Mouse (Mus musculus) cortical plate, adult 2 months (tissue): ENCODE results near the gene Fbf1. TPM values are rescaled to one million over a fixed set of nuclear protein-coding genes. Genes with fewer than 3 reads are reported as not detected.
"Not testable (repeated sequence)": the region's sequence is repeated elsewhere in the genome, so short reads cannot be mapped to it uniquely, and the experiment has no call there.

Source experiments
- H3K27ac ChIP-seq: fragments of 200-500 bp; 2 replicates; pipeline ENCODE4 v1.5.1; 2012; ENCODE audit warnings: low read length, control low read depth, inconsistent platforms; ENCODE audit not compliant: insufficient read depth
- H3K4me1 ChIP-seq: fragments of 200-500 bp; 2 replicates; pipeline ENCODE4 v1.6.1; 2011; ENCODE audit warnings: low read length; ENCODE audit not compliant: control insufficient read depth, insufficient read depth
- H3K4me3 ChIP-seq: fragments of 200-500 bp; 2 replicates; pipeline ENCODE4 v1.5.1; 2011; ENCODE audit warnings: mild to moderate bottlenecking, low read length, control low read depth; ENCODE audit not compliant: insufficient read depth
- CTCF ChIP-seq: fragments of 200-500 bp; IDR thresholded peaks from 2 replicates; pipeline ENCODE4 v1.5.1; 2011; ENCODE audit warnings: mild to moderate bottlenecking, control low read depth, low read length; ENCODE audit not compliant: insufficient read depth; ENCODE audit errors: extremely low read depth
- POLR2A ChIP-seq: fragments of 200-500 bp; IDR thresholded peaks from 2 replicates; pipeline ENCODE4 v1.6.1; 2011; ENCODE audit warnings: mild to moderate bottlenecking, low read length, control low read depth; ENCODE audit not compliant: insufficient read depth; ENCODE audit errors: extremely low read depth
- polyA plus RNA-seq: library from polyadenylated mRNA; depleted of rRNA; stranded (reverse); fragments of >200 nt; gene quantifications from 2 replicates; pipeline ENCODE4 v1.2.3, GENCODE M21; 2012; rRNA removed

Fbf1 gene
- polyA plus RNA-seq, 1 experiment: 103 TPM

DNA sequence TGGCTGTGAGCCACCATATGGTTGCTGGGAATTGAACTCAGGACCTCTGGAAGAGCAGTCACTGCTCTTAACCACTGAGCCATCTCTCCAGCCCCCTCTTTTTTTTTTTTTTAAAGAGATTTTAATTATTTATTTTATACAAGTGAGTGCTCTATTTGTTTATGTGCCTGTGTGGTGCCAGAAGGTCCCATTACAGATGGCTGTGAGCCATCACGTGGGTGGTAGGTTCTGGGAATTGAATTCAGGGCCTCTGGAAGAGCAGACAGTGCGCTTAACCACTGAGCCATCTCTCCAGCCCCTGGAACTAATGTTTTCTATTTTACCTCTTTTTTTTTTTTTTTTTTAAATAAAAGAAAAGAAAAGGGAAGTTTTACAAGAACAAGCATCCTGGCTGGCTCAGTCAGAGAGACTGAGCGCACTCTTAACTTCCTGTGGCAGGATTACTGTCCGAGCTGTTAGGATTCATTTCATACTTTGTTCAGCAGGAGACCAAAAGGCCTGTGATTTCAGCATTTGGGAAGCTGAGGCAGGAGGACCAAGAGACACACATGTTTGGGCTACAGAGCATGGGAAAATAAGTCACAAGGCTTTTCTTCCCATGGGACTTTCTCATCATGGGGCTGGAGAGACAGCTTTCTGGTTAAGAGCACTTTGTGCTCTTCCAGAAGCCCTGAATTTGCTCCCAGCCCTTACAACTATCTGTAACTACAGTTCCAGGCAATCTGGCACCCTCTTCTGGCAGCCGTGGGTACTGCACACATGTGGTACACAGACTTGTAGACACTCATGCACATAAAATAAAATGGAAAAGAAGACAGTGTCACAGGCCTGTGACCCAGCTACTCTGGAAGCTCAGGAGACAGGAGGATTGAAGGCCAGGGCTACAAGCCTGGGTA lies 71.5 kb downstream of the Fbf1 start:
- TF ChIP-seq CTCF: peak; percentile 30; the same call in 1 of the 2 replicates
- no peak for TF ChIP-seq POLR2A
- Histone ChIP-seq H3K4me3 (no peak overlapping the region), H3K27ac (no peak overlapping the region), H3K4me1 (no peaks in the 10 kb centered on the region)

DNA sequence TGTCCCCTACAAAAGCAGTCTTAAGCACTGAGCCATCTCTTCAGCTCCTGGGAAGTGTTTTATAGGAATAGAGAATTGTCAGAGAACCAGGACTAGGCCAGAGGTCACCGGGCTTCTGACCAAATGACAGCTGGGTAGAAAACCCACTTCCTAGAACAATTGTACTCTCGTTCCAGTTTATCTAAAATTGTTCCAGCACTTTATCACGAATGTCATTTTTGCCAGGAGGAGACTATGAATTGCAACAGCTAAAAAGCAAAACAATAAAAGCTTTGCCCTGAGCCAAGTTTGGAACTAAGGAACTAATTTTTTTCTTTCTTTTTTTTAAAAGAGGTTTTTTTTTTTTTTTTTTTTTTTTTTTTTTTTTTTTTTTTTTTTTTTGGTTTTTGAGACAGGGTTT lies 72.4 kb downstream of the Fbf1 start:
- Histone ChIP-seq H3K27ac (no peak overlapping the region), H3K4me1 (no peaks in the 10 kb centered on the region), H3K4me3 (no peak overlapping the region)
- no peak for TF ChIP-seq POLR2A
- no peak for TF ChIP-seq CTCF

DNA sequence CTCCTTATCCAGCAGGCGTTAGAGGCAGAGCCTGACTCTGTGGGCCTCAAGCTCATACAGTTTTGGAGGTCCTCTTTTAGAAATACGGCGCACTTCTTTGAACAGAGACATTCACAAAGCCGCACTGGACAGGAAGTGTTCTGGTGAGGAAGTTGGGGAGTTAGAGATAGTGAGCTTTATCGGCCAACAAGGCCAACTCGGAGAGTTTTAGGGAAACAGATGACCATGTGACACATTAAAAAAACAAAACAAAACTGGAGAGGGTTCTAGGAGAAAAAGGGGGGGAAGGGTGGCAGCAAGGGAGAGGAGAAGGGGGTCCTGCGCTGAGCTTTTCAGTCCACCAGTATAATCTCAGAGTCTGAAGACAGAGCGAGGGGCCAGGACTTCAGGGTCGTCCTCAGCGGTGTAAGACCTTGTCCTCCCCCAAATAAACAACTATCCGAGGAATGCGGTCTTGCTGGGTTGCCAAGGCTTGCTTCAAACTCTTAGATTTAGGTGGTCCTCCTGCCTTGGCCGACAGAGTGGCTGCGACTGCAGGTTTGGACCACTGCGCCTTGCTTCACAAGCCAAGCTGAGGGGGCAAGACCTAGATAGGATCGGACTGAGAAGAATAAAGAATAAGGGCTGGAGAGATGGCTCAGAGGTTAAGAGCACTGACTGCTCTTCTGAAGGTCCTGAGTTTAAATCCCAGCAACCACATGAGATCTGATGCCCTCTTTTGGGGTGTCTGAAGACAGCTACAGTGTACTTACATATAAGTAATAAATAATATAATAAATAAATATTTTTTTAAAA lies 74.0 kb downstream of the Fbf1 start:
- Histone ChIP-seq H3K27ac (peak overlapping the region; percentile 87), H3K4me1 (no peaks in the 10 kb centered on the region), H3K4me3 (no peak overlapping the region)
- no peak for TF ChIP-seq POLR2A
- no peak for TF ChIP-seq CTCF

DNA sequence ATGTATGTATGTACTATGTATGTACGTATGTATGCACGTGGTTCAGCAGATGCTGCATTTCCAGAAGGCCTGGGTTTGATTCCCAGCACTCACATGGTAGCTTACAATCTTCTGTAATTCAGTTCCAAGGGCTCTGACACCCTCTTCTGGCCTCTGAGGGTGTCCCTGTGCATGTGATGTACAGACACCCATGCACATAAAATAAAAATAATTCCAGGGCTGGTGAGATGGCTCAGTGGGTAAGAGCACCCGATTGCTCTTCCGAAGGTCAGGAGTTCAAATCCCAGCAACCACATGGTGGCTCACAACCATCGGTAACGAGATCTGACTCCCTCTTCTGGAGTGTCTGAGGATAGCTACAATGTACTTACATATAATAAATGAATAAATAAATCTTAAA lies 75.0 kb downstream of the Fbf1 start:
- not testable (repeated sequence) for H3K27ac ChIP-seq, H3K4me3 ChIP-seq, H3K4me1 ChIP-seq

Other genes starting within 250 kb of the Fbf1 start
- 51.2 and 57.0 TPM in 2 replicates for gene Sap30bp, start 234.9 kb downstream of the Fbf1 start, polyA plus RNA-seq
- 31.7 and 36.4 TPM in 2 replicates for gene Recql5, start 234.7 kb downstream of the Fbf1 start, polyA plus RNA-seq
- 8.0 and 8.2 TPM in 2 replicates for gene Itgb4, start 193.5 kb downstream of the Fbf1 start, polyA plus RNA-seq
- 19.2 and 20.4 TPM in 2 replicates for gene Galk1, start 155.4 kb downstream of the Fbf1 start, polyA plus RNA-seq
- 217 and 235 TPM in 2 replicates for gene H3f3b, start 140.2 kb downstream of the Fbf1 start, polyA plus RNA-seq
- gene Unk, start 137.8 kb downstream of the Fbf1 start, polyA plus RNA-seq: 31.1 and 33.4 TPM in 2 replicates
- 0.96 and 1.3 TPM in 2 replicates for gene Unc13d, start 90.2 kb downstream of the Fbf1 start, polyA plus RNA-seq
- 438 and 447 TPM in 2 replicates for gene Wbp2, start 81.2 kb downstream of the Fbf1 start, polyA plus RNA-seq
- 5.5 and 6.2 TPM in 2 replicates for gene Trim47, start 41.0 kb downstream of the Fbf1 start, polyA plus RNA-seq
- gene Trim65, start 37.0 kb downstream of the Fbf1 start, polyA plus RNA-seq: 5.3 and 5.7 TPM in 2 replicates
- gene Mrpl38, start 29.3 kb downstream of the Fbf1 start, polyA plus RNA-seq: 34.6 and 34.7 TPM in 2 replicates
- gene Ten1, start 30.7 kb upstream of the Fbf1 start, polyA plus RNA-seq: 55.5 and 56.1 TPM in 2 replicates
- gene Acox1, start 30.9 kb upstream of the Fbf1 start, polyA plus RNA-seq: 128 and 136 TPM in 2 replicates
- 0.91 and 1.0 TPM in 2 replicates for gene Evpl, start 69.9 kb upstream of the Fbf1 start, polyA plus RNA-seq
- gene Srp68, start 106.1 kb upstream of the Fbf1 start, polyA plus RNA-seq: 63.4 TPM in 2 replicates
- not detected in 2 replicates for gene Galr2, start 112.8 kb upstream of the Fbf1 start, polyA plus RNA-seq
- gene Exoc7, start 139.1 kb upstream of the Fbf1 start, polyA plus RNA-seq: 91.3 and 95.8 TPM in 2 replicates
- 4.2 and 6.6 TPM in 2 replicates for gene Foxj1, start 167.2 kb upstream of the Fbf1 start, polyA plus RNA-seq
- gene Rnf157, start 244.9 kb upstream of the Fbf1 start, polyA plus RNA-seq: 183 and 189 TPM in 2 replicates